Mouse (Mus musculus): ENCODE measurements at regions not wholly inside any gene's neighbourhood (a gene's known extent, or its start where the extent isn't known, plus 50 kb on each side); places are given as distances from the start of the nearest gene placed in this dataset.

DNA sequence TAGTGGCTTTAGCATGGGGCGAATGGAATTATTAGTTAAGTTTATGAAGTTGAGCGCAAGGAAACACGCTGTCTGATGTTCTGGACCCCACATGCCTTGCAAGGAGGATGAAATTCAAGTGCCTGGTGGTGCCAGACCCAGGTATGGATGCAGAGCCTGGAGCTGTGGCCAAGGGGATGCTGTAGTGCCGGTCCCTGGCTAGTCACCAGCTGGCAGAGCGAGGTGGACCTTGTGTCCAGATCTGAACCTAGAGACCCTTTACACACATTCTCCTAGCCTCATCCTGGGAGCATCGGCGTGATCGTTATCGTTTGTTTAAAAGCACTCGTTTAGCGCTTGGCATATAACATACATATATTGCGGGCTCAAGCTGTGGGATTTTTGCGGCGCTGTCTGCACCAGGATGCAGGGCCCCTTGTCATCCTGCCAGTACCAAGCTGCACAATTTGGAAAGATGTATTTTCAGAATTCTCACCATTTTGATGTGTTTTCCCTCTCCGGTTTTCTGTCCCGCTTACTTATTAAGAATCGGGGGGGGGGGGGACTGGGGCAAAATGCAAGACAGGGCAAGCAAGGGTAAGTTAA lies 678.2 kb downstream of the Vrk1 start:
- Histone ChIP-seq H3K4me1 (peaks cover 19% of the 10 kb centered on the region; the same call in 1 of the 2 replicates), H3K4me3 (no peak overlapping the region), H3K27me3 (replicated peaks; ENCODE audit: low read depth, poor library complexity, severe bottlenecking) (peaks cover 18% of the 10 kb centered on the region; the same call in 1 of the 2 replicates), H3K36me3 (replicated peaks) (no peaks in the 10 kb centered on the region), H3K9me3 (no peaks in the 10 kb centered on the region), H3K27ac (replicated peaks) (no peak overlapping the region)
- WGBS: 89% methylated on average over 17 of the region's 17 CpGs
- no peak for DNase-seq (ENCODE audit: low spot score)

DNA sequence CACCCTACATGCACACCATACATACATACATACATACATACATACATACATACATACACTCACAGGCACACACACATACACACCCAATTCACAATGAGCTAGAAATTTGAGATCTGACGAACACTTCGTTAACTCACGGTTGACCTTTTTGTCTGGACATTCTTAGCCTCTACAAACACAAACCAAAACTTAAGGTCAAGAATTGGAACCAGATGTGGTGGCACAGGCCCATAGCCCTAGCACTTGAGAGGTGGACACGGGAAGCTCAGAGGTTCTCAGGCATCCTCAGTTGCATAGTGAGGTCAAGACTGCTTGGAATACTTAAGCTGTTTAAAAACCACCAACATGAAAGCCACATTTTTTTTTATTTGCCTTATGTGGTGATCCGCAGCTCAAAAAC lies 692.9 kb downstream of the Vrk1 start:
- Histone ChIP-seq H3K27ac (replicated peaks) (no peak overlapping the region), H3K9me3 (no peaks in the 10 kb centered on the region), H3K4me1 (no peaks in the 10 kb centered on the region; the same call in 1 of the 2 replicates), H3K36me3 (replicated peaks) (no peaks in the 10 kb centered on the region), H3K27me3 (replicated peaks; ENCODE audit: low read depth, poor library complexity, severe bottlenecking) (no peaks in the 10 kb centered on the region), H3K4me3 (no peak overlapping the region)
- DNase-seq (ENCODE audit: low spot score): peak; percentile 36
- WGBS: 48% methylated on average over 5 of the region's 5 CpGs

- Histone ChIP-seq H3K27ac (replicated peaks) (0 out of 2 replicates have a peak overlapping the region, but pooled peaks have one; percentile 19), H3K27me3 (replicated peaks; ENCODE audit: low read depth, poor library complexity, severe bottlenecking) (no peaks in the 10 kb centered on the region), H3K36me3 (replicated peaks) (no peaks in the 10 kb centered on the region), H3K4me1 (peaks cover 21% of the 10 kb centered on the region), H3K9me3 (no peaks in the 10 kb centered on the region), H3K4me3 (no peak overlapping the region)
- WGBS: 65% methylated on average over 9 of the region's 9 CpGs
- no peak for DNase-seq (ENCODE audit: low spot score)
Observed at GRCm38 (mm10) chr12:106721271-106722009, 711.4 kb downstream of the Vrk1 start.

GRCm38 (mm10) chr12:106722010-106722362 lies 712.0 kb downstream of the Vrk1 start:
- peaks cover 21% of the 10 kb centered on the region for H3K4me1 ChIP-seq
- DNase-seq (ENCODE audit: low spot score): no peak
- no peaks in the 10 kb centered on the region for H3K27me3 ChIP-seq (replicated peaks; ENCODE audit: low read depth, poor library complexity, severe bottlenecking)
- H3K9me3 ChIP-seq: no peaks in the 10 kb centered on the region
- 79% methylated on average over 2 of the region's 2 CpGs for WGBS
- no peak overlapping the region for H3K4me3 ChIP-seq
- no peaks in the 10 kb centered on the region for H3K36me3 ChIP-seq (replicated peaks)
- 0 out of 2 replicates have a peak overlapping the region, but pooled peaks have one; percentile 19 for H3K27ac ChIP-seq (replicated peaks)

- H3K27me3 ChIP-seq (replicated peaks; ENCODE audit: low read depth, poor library complexity, severe bottlenecking): no peaks in the 10 kb centered on the region
- no peaks in the 10 kb centered on the region for H3K36me3 ChIP-seq (replicated peaks)
- H3K27ac ChIP-seq (replicated peaks): no peak overlapping the region
- DNase-seq (ENCODE audit: low spot score): no peak
- H3K4me3 ChIP-seq: no peak overlapping the region
- no peaks in the 10 kb centered on the region for H3K9me3 ChIP-seq
- 55% methylated on average over 4 of the region's 4 CpGs for WGBS
- peaks cover 21% of the 10 kb centered on the region for H3K4me1 ChIP-seq
Observed at GRCm38 (mm10) chr12:106722761-106723160, 712.7 kb downstream of the Vrk1 start.

GRCm38 (mm10) chr12:106726920-106727319 lies 716.9 kb downstream of the Vrk1 start:
- Histone ChIP-seq H3K9me3 (no peaks in the 10 kb centered on the region), H3K36me3 (replicated peaks) (no peaks in the 10 kb centered on the region), H3K4me3 (no peak overlapping the region), H3K27me3 (replicated peaks; ENCODE audit: low read depth, poor library complexity, severe bottlenecking) (no peaks in the 10 kb centered on the region), H3K27ac (replicated peaks) (no peak overlapping the region), H3K4me1 (peaks cover 19% of the 10 kb centered on the region)
- 68% methylated on average over 8 of the region's 8 CpGs for WGBS
- no peak for DNase-seq (ENCODE audit: low spot score)

- H3K4me3 ChIP-seq: no peak overlapping the region
- H3K4me1 ChIP-seq: peaks cover 16% of the 10 kb centered on the region
- no peak overlapping the region for H3K27ac ChIP-seq (replicated peaks)
- 87% methylated on average over 3 of the region's 3 CpGs for WGBS
- DNase-seq (ENCODE audit: low spot score): no peak
- no peaks in the 10 kb centered on the region for H3K36me3 ChIP-seq (replicated peaks)
- H3K9me3 ChIP-seq: no peaks in the 10 kb centered on the region
- H3K27me3 ChIP-seq (replicated peaks; ENCODE audit: low read depth, poor library complexity, severe bottlenecking): no peaks in the 10 kb centered on the region
Observed at GRCm38 (mm10) chr12:106727486-106727885, 717.5 kb downstream of the Vrk1 start.

- Histone ChIP-seq H3K27me3 (replicated peaks; ENCODE audit: low read depth, poor library complexity, severe bottlenecking) (no peaks in the 10 kb centered on the region), H3K4me1 (peaks cover 15% of the 10 kb centered on the region; the same call in 1 of the 2 replicates), H3K36me3 (replicated peaks) (no peaks in the 10 kb centered on the region), H3K27ac (replicated peaks) (no peak overlapping the region), H3K9me3 (no peaks in the 10 kb centered on the region), H3K4me3 (no peak overlapping the region)
- 77% methylated on average over 5 of the region's 5 CpGs for WGBS
- no peak for DNase-seq (ENCODE audit: low spot score)
Observed at GRCm38 (mm10) chr12:106729686-106730085, 719.7 kb downstream of the Vrk1 start.

DNA sequence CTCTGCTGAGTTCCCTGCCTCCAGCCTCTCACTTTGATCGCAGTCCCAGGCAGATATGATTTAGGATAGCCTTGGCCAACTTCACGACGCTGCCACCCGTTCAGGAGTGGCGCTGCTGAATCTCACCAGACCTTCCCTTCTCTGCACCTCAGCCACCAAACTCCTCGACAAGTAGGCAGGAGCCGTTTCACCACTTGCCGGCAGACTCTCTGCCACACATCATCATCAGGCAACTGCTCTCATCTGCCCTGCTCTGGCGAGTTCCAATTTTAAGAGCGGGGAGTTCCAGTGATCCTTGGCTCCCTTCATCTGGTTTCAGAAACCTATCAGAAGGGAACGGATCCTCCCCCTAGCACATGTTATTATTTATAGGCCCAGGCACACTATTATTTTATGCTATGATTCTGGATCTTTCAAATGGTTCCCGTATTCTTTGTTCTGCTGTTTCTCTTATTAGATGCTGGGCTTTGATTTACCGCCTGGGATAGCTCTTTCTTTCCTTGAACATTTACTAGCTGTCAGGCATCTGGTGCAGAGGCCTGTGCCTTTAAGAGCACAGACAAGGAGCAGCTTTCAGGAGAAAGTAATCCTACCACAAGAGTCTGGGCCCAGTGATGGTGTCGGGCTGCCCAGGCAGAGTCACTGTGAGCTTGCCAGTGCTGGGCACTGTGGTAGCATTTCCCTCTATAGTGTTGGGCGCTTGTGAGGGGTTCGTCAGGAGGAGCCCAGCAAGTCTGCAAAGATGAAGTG lies 722.3 kb downstream of the Vrk1 start:
- DNase-seq (ENCODE audit: low spot score): no peak
- H3K4me1 ChIP-seq: peaks cover 13% of the 10 kb centered on the region; the same call in 1 of the 2 replicates
- no peaks in the 10 kb centered on the region for H3K36me3 ChIP-seq (replicated peaks)
- no peak overlapping the region for H3K27ac ChIP-seq (replicated peaks)
- no peak overlapping the region for H3K4me3 ChIP-seq
- WGBS: 77% methylated on average over 16 of the region's 16 CpGs
- H3K27me3 ChIP-seq (replicated peaks; ENCODE audit: low read depth, poor library complexity, severe bottlenecking): no peaks in the 10 kb centered on the region
- no peaks in the 10 kb centered on the region for H3K9me3 ChIP-seq

DNA sequence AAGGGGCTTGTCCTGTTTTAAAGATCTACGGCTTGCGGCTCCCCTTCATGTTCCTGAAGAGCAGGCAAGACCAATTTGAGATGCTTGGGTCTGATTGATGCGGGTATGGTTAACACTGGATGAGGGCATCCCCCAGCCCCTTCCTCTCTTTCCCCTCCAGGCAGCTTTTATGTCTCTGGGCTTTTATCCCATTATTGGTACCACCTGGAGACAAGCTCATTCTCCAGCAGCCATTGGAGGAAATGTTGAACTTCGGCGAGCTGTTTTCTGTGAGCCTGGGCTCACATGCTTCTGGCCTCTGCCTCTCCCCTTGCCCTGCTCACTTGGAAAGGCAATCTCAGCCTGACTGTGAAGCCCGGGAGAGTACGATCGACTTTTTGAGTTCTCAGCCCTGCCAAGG lies 738.7 kb downstream of the Vrk1 start:
- 66% methylated on average over 8 of the region's 8 CpGs for WGBS
- Histone ChIP-seq H3K9me3 (peaks cover 3% of the 10 kb centered on the region; the same call in 1 of the 2 replicates), H3K36me3 (replicated peaks) (no peaks in the 10 kb centered on the region), H3K4me1 (peaks cover 5% of the 10 kb centered on the region; the same call in 1 of the 2 replicates), H3K4me3 (no peak overlapping the region), H3K27me3 (replicated peaks; ENCODE audit: low read depth, poor library complexity, severe bottlenecking) (no peaks in the 10 kb centered on the region), H3K27ac (replicated peaks) (peak overlapping the region; percentile 30; the same call in 1 of the 2 replicates)
- DNase-seq (ENCODE audit: low spot score): peak; percentile 51

GRCm38 (mm10) chr12:106763552-106763951 lies 724.9 kb upstream of the 3110018I06Rik start:
- no peaks in the 10 kb centered on the region for H3K36me3 ChIP-seq (replicated peaks)
- H3K4me3 ChIP-seq: no peak overlapping the region
- H3K4me1 ChIP-seq: no peaks in the 10 kb centered on the region
- no peak for DNase-seq (ENCODE audit: low spot score)
- 0 out of 2 replicates have a peak, but pooled peaks cover 5% of the 10 kb centered on the region for H3K9me3 ChIP-seq
- H3K27me3 ChIP-seq (replicated peaks; ENCODE audit: low read depth, poor library complexity, severe bottlenecking): no peaks in the 10 kb centered on the region
- H3K27ac ChIP-seq (replicated peaks): no peak overlapping the region
- 85% methylated on average over 7 of the region's 7 CpGs for WGBS

DNA sequence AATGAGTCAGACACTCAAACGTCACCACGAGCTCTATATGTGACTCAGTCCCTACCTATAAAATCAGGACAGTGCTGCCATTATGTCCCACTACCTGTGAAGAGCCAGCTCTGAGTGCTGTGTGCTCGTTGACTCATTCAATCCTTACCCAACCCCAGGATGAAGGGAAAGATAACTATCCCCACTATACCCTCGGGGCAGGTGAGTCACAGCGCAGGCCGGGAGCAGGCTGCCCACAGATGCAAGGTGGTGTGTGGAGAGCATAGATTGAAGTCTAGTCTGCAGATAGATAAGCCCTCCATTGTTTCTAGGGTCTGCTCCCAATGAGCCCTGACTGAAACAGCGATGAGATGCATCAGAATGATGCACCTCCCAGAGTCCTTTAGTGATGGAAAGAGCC lies 723.9 kb upstream of the 3110018I06Rik start:
- H3K4me3 ChIP-seq: no peak overlapping the region
- H3K4me1 ChIP-seq: no peaks in the 10 kb centered on the region
- 82% methylated on average over 7 of the region's 7 CpGs for WGBS
- 0 out of 2 replicates have a peak, but pooled peaks cover 1% of the 10 kb centered on the region for H3K9me3 ChIP-seq
- no peaks in the 10 kb centered on the region for H3K27me3 ChIP-seq (replicated peaks; ENCODE audit: low read depth, poor library complexity, severe bottlenecking)
- H3K36me3 ChIP-seq (replicated peaks): no peaks in the 10 kb centered on the region
- no peak overlapping the region for H3K27ac ChIP-seq (replicated peaks)
- no peak for DNase-seq (ENCODE audit: low spot score)

Data from embryonic facial prominence, embryonic 10.5 days (tissue).